20 mouse cellular contexts compared by ENCODE assay signal in the genomic region with DNA sequence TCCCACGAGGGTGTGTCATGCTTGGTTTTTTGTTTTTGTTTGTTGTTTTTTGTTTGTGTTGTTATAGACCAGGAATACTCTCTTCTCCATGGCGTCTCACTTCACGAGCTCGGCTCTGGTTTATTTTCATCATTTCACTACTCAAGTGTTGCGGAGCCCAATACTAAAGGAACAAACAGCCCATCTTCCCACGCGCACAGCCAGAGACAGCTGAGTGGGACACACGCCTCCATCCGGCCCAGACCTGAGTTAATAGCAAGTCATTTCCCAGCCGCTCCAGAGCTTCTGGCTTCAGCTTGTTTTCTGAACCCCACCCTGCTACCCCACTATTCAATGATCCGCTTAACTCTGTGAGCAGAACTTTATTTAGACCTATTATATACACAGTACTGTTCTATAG. TPM values are rescaled to one million over a fixed set of nuclear protein-coding genes. Genes with fewer than 3 reads are reported as not detected.
DNase-seq lines count a peak whose midpoint lies in the region.
"Had no signal": no experiment of that assay in that cellular context is flagged by ENCODE, and none has a peak within 500 bp of the region (broad histone marks: within the 10 kb centered on the region; RNA-seq: fewer than 3 reads in every experiment).

No protein-coding gene starts in this region.

- peak; percentile 36 to 59 for DNase-seq in frontal cortex, adult 2 months (ENCODE audit: extremely low spot score in 1 of 2, low spot score in 1 of 2)
- no peak for DNase-seq in frontal cortex, postnatal 14 days (ENCODE audit: low spot score in 2 of 2)
- DNase-seq in layer of hippocampus, adult 18-20 months (ENCODE audit: low spot score in 2 of 2), result peak; percentile 40 to 72
- no peak for DNase-seq in layer of hippocampus, postnatal 10 days (ENCODE audit: low spot score in 2 of 2)
- DNase-seq in left cerebral cortex, postnatal 25 days (ENCODE audit: low spot score in 2 of 2), result peak; percentile 57 to 70
- no peak for DNase-seq in left cerebral cortex, postnatal 4 days
- peak; percentile 28 for DNase-seq in right cerebral cortex, postnatal 25 days
- no peak for DNase-seq in embryo, embryonic 11 days
- DNase-seq: adrenal gland, adult 8-10 months; cerebellum, adult 11 months; cerebellum, adult 9-10 months; cerebellum, postnatal 36 days; gastrocnemius, postnatal 36 days; heart, postnatal 10 days; kidney, adult 18-20 months; kidney, postnatal 36 days; retina, postnatal 1 day; thymus, postnatal 14 days had no signal

- intact Hi-C loops in left cerebral cortex, postnatal 25 days (cut with DNase I), result no loop called here
- intact Hi-C loops in left cerebral cortex, postnatal 4 days (cut with DNase I), result no loop called here

RNA-seq across cellular contexts. Expression of a gene that starts 48.3 kb away (rescaled TPM):
- polyA plus RNA-seq in frontal cortex, adult 2 months (2012; rRNA removed), result 48.6 and 51.7 TPM in 2 replicates
- 10 to 100 TPM; 45.1 to 46.6 TPM for total RNA-seq in layer of hippocampus, adult 18-20 months (2021)
- 10 to 100 TPM; 59.7 to 64.4 TPM for total RNA-seq in layer of hippocampus, postnatal 10 days (2021)
- 100 to 1,000 TPM in 1 of 2 experiments, 10 to 100 TPM in 1; 97.5 to 107 TPM for total RNA-seq in left cerebral cortex, postnatal 25 days (2021)
- 100 to 1,000 TPM; 110 to 118 TPM for total RNA-seq in left cerebral cortex, postnatal 4 days (2021)
- total RNA-seq: hematopoietic stem cell, adult 5-6 weeks had no signal
- polyA plus RNA-seq: G1E had no signal

Comparison
In these comparisons a context has a peak if more than half of its experiments do, and no peak if none do; other contexts are left out.
1. DNase-seq: peak in frontal cortex, adult 2 months (2 of 2), layer of hippocampus, adult 18-20 months (2 of 2), left cerebral cortex, postnatal 25 days (2 of 2) and right cerebral cortex, postnatal 25 days (single experiment); none in frontal cortex, postnatal 14 days (0 of 2), layer of hippocampus, postnatal 10 days (0 of 2), left cerebral cortex, postnatal 4 days (single experiment) and embryo, embryonic 11 days (single experiment).